Mouse (Mus musculus): Measurements from ENCODE around the gene Sstr3. TPM values are rescaled to one million over a fixed set of nuclear protein-coding genes. Genes with fewer than 3 reads are reported as not detected.
A peak's percentile ranks its signal among the peaks of the same experiment; 100 is the strongest.

Gene Sstr3
- total RNA-seq, 2 experiments from 2014 or later = not detected

DNA sequence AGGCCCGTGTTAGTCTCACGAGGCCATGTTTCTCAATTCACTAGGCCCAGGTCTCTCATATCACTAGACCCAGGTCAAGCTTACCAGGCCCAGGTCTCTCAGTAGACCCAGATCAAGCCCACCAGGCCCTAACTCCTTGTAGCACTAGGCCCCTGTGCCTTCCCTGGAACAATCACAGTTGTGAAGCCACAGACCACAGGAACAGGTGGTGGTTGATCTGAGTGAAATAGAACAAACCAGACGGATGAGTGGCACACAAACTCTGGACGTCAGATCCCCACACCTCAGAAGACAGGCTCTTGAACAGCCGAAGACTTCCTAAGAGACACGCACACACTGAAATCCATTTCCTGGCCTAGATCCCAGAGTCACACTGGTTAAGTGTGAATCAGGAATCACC is 33.7 kb downstream of the Sstr3 start:
- ATAC-seq (replicated peaks; ENCODE audit: low FRiP score, low TSS enrichment, poor library complexity, severe bottlenecking) = no peak

DNA sequence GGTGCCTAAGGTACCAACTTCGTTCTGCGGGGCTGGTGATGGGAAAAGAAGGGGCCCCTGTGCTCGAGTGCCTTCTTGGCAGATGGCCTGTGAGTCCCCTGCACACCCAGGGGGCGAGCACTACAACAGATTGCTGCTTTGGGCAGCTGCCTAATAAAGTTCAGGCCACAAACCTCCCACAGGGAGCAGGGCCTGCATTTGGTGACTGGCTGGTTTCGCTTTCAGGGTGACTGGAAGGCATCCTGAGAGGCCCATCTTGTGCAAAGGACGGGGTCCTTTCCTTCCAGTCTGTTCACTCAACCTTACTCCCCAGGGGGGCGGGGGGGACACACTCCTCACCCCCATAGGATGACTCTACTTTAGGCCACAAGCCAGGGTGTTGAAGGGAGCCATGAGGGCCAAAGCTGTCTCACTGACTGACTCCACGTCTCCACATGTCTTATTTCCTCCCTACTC is 34.3 kb downstream of the Sstr3 start:
- ATAC-seq (replicated peaks; ENCODE audit: low FRiP score, low TSS enrichment, poor library complexity, severe bottlenecking) = no peak

DNA sequence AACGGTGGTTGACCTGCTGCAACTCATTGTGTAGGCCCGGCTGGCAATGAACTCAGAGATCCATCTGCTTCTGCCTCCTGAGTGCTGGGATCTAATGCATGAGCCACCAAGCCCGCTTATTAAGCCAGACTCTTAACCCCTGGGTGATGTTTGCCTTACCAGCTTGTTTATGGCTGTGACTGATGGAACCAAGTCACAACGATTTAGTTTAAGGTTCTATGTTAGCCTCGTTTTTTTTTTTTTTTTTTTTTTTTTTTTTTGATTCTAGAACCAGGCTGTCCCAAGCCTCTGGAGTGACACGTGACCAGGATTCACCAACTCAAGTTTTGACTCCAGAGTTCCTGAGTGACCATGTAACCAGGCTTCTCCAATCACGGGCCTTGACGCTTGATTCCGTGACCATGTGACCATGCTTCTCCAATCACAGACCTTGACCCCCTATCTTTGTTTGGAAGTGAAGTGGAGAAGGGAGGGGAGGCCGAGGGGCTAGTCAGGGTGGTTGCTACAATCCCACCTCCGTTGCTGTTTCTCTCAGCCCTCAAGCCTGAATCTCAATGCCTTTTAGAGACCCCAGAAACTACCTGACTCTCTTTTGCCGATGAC is 35.1 kb downstream of the Sstr3 start:
- no peak for ATAC-seq (replicated peaks; ENCODE audit: low FRiP score, low TSS enrichment, poor library complexity, severe bottlenecking)

DNA sequence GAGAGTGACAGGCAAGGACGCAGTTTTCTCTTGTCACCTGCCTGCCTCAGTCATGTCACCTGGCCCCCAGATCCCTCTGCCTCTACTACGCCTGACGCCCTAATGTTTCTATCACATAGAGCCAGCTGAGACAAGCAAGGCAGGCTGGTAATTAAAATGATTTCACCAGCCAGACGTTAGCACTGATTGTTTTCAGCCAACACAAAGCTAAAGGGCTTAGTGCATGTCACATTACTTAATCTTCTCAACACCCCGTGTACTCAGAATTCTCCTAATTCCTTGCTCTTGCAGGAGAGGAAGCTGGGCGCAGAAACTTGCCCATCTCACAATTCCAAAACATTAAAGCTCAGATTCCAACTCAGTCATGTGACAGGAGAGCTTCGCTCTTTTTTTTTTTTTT is 36.0 kb downstream of the Sstr3 start:
- no peak for ATAC-seq (replicated peaks; ENCODE audit: low FRiP score, low TSS enrichment, poor library complexity, severe bottlenecking)

DNA sequence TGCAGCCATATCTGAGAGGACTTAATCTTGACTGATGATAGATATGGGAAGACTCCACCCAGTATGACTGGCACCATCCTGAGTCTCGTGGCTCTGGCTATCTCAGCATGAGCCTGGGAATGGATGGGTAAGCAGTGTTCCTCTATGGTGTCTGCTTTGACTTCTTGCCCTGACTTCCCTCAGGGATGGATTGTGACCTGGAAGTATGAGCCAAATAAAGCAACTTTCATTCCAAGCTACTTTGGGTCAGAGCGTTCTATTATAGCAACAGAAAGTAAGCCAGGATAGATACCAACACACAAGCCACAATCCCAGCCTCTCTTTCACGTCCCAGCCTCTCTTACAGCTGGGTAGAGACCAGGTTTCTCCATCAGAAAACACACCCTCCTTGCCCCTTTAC is 38.9 kb downstream of the Sstr3 start:
- no peak for ATAC-seq (replicated peaks; ENCODE audit: low FRiP score, low TSS enrichment, poor library complexity, severe bottlenecking)

DNA sequence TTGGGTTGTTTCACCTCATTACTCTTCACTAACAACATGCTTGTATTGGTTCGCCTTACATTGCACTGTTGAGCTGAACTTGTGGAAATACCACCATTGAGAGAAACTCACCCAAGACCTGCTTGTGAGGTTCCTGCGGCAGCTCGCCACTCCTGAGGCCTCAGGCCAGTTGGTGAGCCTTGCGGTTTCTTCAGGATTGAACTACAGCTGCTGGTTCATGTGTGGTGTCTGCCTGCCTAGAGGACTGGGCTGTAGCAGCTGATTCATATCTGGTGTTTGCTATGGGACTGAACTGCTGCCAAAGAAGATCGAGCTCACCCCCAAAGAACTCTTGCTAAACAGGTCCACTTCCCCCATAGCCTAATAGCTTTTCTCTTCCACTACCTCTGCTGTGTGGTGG is 39.7 kb downstream of the Sstr3 start:
- no peak for ATAC-seq (replicated peaks; ENCODE audit: low FRiP score, low TSS enrichment, poor library complexity, severe bottlenecking)

DNA sequence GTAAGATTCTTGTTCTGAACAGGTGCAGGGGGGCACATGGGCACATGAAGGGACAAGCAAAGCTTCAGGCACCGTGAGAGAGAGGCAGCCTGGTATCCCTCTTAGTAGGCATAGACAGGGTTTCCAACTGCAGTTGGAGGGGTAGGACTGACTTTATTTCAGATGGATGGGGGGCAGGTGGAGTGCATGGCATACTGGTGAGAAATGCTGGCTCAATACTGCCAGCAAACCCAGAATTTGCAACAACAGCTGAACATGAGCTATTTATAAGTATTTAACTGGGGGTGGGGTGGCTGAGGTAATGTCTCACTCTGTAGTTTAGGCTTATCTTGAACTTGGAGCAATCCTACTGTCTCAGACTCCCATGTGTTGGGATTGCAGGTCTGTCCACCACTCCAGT is 40.5 kb downstream of the Sstr3 start:
- ATAC-seq (replicated peaks; ENCODE audit: low FRiP score, low TSS enrichment, poor library complexity, severe bottlenecking) = no peak

DNA sequence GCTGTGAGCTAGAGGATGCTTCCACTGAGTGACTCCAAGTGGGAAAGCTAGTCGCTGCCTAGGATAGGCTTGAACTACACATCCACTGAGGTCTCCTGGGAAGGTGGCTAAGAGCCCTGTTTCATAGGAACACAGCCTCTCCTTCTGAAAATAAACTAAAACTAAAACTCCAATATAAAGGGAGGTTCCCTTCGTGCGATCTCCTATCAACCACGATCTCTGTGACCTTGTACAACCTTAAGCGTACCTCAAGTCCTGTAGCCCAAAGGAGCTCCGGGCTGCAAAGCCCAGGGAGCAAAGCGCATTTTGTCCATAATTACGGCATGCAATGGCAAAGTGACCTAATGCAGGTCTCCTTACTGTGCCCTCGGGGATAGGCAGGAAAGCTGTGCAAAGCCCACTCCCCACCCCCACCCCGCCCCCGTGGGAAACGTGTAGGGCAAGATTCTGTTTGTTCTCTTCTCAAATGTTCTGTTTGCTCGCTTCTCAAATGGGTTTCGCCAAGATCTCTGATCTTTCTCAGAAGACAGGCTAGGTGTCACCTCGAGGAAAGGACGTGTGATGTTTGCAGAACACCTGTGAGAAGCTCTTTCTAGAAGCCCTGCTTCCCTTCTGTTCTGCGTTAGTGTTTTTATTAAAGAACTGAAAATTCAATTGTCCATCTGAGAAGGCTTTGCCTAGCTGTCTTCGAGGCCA is 41.9 kb downstream of the Sstr3 start:
- no peak for ATAC-seq (replicated peaks; ENCODE audit: low FRiP score, low TSS enrichment, poor library complexity, severe bottlenecking)

DNA sequence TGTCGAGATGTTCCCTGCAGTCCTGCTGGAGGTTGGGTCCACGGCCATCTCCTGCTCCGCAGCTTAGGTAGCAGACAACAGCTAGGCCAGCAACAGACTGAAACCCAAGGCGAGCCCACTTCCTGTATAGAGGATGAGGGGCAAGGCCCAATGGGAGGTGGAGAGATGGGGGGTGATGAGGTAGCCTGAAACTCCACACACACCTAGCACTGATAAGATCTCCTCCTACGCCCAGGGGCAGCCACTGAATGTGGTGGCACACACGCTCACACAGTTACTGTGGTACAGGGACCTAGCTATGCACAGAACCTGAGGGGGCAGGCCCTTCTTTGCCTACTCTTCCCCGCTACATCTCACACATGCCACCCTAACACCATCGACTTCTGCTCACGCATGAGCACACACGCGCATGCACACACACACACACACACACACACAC is 49.5 kb downstream of the Sstr3 start, which contains the start of gene Il2rb:
Gene Il2rb, minus strand, starts transcription at position 304 of the 439 bp plus-strand sequence.
- ATAC-seq (replicated peaks; ENCODE audit: low FRiP score, low TSS enrichment, poor library complexity, severe bottlenecking) = 0 out of 2 replicates have a peak, but pooled peaks have one; percentile 14

DNA sequence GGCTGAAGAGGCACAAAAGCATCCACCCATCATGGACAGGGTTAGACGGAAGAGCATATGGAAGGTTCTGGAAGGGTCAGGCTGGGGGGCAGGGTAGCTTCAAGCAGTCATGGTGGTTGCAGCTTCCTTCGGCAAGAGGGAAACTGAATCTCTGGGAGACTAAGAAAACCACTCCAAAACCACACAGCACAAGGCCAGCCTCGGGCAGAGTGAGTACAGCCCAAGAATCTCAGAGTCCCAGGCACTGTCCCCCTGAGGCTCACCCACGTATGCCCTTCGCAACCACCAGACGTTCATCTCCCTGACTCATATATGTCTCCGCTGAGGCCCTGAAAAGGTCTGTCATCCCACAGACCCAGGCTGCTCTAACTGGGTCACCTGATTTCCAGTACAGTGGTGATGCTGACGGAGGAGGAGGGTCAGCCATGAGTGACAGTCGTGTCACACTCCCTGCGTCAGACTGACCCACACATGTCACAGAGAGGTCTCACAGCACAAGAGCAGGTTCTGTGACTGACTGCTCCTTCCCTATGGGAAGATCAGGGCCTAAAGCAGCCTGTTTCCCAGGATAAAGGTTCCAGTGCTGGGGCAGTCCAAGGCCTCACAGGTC is 51.0 kb downstream of the Sstr3 start:
- ATAC-seq (replicated peaks; ENCODE audit: low FRiP score, low TSS enrichment, poor library complexity, severe bottlenecking) = no peak

DNA sequence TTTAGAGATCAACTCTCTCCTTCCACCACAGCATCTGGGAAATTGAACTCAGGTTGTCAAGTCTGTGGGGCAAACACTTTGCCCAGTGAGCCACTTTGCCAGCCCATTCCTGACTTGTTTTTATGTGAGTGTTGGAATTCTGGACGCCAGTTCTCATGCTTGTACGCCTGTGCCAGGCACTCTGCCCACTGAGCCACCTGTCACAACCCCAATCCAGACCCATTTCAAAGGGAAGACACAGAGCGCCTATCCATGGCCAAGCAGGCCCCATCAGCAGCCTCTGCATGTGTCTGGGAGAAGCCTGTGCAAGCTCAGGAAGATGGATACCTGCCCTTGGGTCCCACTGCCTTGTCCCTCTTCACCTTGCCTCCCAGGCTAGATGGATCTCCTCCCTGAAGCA is 53.2 kb downstream of the Sstr3 start:
- ATAC-seq (replicated peaks; ENCODE audit: low FRiP score, low TSS enrichment, poor library complexity, severe bottlenecking) = no peak

DNA sequence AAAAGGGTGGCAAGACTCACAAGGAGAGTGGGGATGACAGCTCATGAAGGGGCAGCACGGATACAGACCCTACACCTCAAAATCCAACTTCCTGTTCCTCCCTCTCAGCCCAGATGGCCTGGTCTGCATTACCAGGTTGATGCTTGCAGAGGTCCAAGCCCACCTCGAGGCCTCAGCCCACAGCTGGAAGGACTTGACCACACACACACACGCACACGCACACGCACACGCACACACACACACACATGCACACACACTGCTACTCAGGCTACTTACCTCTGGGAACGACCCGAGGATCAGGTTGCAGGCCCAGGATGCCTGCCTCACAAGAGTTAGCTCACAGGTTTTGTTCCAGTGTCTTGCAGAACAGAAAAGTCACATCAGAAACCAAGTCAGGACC is 54.6 kb downstream of the Sstr3 start:
- ATAC-seq (replicated peaks; ENCODE audit: low FRiP score, low TSS enrichment, poor library complexity, severe bottlenecking) = no peak

DNA sequence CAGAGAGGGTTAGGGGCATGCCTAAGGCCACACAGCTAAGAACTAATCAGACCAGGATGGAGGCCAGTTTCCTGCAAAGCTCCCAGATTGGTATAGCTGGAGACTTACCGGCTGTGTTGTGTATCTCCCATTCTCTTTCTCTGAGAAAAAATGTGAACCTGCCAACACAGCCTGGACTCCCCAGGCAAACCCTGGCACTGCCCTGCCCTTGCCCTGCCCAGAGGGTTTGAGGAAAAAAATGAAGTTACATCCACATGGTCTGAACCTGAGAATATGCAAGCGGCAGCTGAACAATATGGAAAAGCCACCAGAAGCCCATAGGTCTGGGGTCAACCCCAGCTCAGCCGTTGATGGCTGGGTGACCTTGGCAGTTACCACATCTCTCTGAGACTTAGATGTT is 55.2 kb downstream of the Sstr3 start:
- ATAC-seq (replicated peaks; ENCODE audit: low FRiP score, low TSS enrichment, poor library complexity, severe bottlenecking) = no peak

DNA sequence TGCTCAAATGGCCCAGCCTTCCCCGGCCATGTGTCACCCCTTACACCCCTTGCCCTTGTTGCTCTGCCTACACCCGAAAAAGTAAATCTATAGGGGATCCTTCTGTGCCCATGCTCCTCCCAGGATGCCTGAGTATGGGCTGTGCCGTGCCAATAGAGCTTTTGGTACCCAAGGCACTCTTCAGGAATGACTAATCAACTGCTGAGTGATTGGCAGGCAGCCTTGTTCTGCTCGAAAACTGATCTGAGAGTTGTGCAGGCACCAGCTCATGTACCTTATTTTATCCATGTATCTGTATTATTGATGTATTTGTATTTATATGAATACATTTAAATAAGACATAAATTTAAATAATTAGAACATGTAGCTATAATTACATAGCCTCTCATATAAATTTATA is 57.4 kb downstream of the Sstr3 start:
- ATAC-seq (replicated peaks; ENCODE audit: low FRiP score, low TSS enrichment, poor library complexity, severe bottlenecking) = no peak

Other genes with a start within 250 kb of the Sstr3 start
- gene Csf2rb2, start 239.0 kb downstream of the Sstr3 start, total RNA-seq (2014; fragmentation: Nextera tagmentation) = 2.4 TPM in 1 of 2 replicates, not detected in the other
- gene Csf2rb2, start 239.0 kb downstream of the Sstr3 start, total RNA-seq (2017) = 0.30 TPM in 1 of 2 replicates, not detected in the other
- 0.11 and 2.9 TPM in 2 replicates for gene Csf2rb, start 218.9 kb downstream of the Sstr3 start, total RNA-seq (2014; fragmentation: Nextera tagmentation)
- 0.33 and 1.7 TPM in 2 replicates for gene Csf2rb, start 218.9 kb downstream of the Sstr3 start, total RNA-seq (2017)
- gene Tex33, start 148.8 kb downstream of the Sstr3 start, total RNA-seq (2014; fragmentation: Nextera tagmentation) = not detected in 2 replicates
- gene Tex33, start 148.8 kb downstream of the Sstr3 start, total RNA-seq (2017) = not detected in 2 replicates
- gene Tst, start 138.8 kb downstream of the Sstr3 start, total RNA-seq (2014; fragmentation: Nextera tagmentation) = 6.4 and 10.2 TPM in 2 replicates
- 0.80 and 2.1 TPM in 2 replicates for gene Tst, start 138.8 kb downstream of the Sstr3 start, total RNA-seq (2017)
- gene Mpst, start 138.3 kb downstream of the Sstr3 start, total RNA-seq (2014; fragmentation: Nextera tagmentation) = 18.7 and 23.2 TPM in 2 replicates
- 37.0 and 41.1 TPM in 2 replicates for gene Mpst, start 138.3 kb downstream of the Sstr3 start, total RNA-seq (2017)
- 0.82 TPM in 1 of 2 replicates, not detected in the other for gene Kctd17, start 116.1 kb downstream of the Sstr3 start, total RNA-seq (2014; fragmentation: Nextera tagmentation)
- gene Kctd17, start 116.1 kb downstream of the Sstr3 start, total RNA-seq (2017) = 2.2 TPM in 1 of 2 replicates, not detected in the other
- 0.96 TPM in 1 of 2 replicates, not detected in the other for gene Tmprss6, start 76.1 kb downstream of the Sstr3 start, total RNA-seq (2014; fragmentation: Nextera tagmentation)
- 0.46 TPM in 1 of 2 replicates, not detected in the other for gene Tmprss6, start 76.1 kb downstream of the Sstr3 start, total RNA-seq (2017)
- 8.6 and 18.4 TPM in 2 replicates for gene Il2rb, start 49.4 kb downstream of the Sstr3 start, total RNA-seq (2014; fragmentation: Nextera tagmentation)
- gene Il2rb, start 49.4 kb downstream of the Sstr3 start, total RNA-seq (2017) = 0.88 and 9.5 TPM in 2 replicates
- gene C1qtnf6, start 13.3 kb downstream of the Sstr3 start, total RNA-seq (2014; fragmentation: Nextera tagmentation) = 3.1 and 6.9 TPM in 2 replicates
- gene C1qtnf6, start 13.3 kb downstream of the Sstr3 start, total RNA-seq (2017) = 0.14 and 1.7 TPM in 2 replicates
- gene Rac2, start 28.1 kb upstream of the Sstr3 start, total RNA-seq (2014; fragmentation: Nextera tagmentation) = 134 and 169 TPM in 2 replicates
- 33.0 and 80.9 TPM in 2 replicates for gene Rac2, start 28.1 kb upstream of the Sstr3 start, total RNA-seq (2017)
- gene Cyth4, start 52.4 kb upstream of the Sstr3 start, total RNA-seq (2014; fragmentation: Nextera tagmentation) = 7.0 and 18.8 TPM in 2 replicates
- 12.9 and 13.1 TPM in 2 replicates for gene Cyth4, start 52.4 kb upstream of the Sstr3 start, total RNA-seq (2017)
- gene Elfn2, start 174.1 kb upstream of the Sstr3 start, total RNA-seq (2014; fragmentation: Nextera tagmentation) = not detected in 2 replicates
- gene Elfn2, start 174.1 kb upstream of the Sstr3 start, total RNA-seq (2017) = not detected in 2 replicates
- 15.0 and 21.8 TPM in 2 replicates for gene Mfng, start 228.8 kb upstream of the Sstr3 start, total RNA-seq (2014; fragmentation: Nextera tagmentation)
- 4.6 and 5.1 TPM in 2 replicates for gene Mfng, start 228.8 kb upstream of the Sstr3 start, total RNA-seq (2017)